Mouse (Mus musculus) c-Kit-positive CD71-positive TER-119-positive erythroid progenitor cells, embryonic 14.5 days (primary cell): ENCODE results near the gene Cald1.

Experiments used
- DNase-seq: peaks from one replicate; pipeline ENCODE4 v3.0.0-alpha.2; 2013; ENCODE audit warnings: low spot score

Gene Cald1

DNA sequence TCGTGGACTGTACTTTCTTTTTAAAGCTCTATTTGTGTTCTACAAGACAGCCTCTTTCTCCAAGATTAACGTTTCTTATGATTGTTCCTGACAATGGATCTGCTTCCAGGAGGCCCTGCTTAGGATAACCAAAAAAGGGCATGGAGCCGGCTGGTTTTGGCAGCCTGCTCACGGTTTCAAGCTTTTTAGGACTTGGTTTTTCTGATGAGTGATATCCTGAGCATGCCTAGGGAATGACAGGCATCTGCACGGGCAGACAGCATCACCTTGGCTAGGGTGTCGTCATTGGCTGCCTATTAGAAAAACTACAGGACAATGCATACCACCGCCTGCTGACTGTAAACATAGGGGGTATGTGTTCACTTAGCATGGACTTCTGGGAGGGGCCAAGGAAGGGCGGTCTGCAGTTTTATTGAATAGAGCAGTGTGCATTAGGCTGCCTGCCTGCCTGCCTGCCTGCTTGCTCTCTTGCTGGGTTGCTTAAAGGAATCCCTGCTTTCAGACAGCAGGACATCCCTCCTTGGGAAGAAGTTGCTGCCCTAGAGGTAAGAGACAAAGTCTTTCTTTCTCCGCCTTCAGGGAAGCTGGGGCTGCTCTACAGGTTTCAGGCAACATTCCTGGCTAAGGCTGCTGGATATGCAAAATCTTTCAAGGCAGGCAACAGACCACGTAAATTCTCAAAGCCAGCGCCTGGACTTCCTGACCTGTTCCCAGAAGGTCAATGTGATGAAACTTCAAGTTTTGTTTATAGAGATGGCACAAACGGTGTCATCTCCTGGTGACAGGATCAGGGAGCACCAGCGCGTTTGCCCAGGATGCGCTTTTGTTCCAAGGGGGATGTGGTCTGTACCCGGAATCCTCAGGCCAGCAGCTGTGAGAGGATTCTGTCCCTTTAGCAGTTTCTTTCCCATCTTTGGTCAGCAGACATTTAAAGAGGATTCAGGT lies at the start of gene Cald1:
TSS of gene Cald1 (plus strand) at position 380 of the 945 bp plus-strand sequence.
- DNase-seq, result no peak

DNA sequence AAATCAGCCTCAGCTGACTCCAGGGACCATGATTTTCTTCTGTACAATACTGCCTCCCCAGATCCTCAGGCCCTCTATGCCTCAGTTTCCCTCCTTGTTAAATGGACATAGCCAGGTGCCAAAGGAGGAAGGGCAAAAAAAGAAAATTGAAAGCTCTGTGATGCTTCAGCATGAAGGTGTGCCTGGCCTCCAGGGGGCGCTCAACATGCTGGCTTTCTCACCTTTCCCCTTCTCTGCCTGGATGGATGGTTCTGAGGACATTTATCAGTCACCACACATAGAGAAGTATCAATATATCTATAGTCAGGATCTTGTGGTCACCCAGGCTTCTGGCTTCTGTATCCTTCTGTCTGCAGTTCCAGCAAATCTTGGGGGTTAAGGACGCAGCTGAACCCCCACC lies 49.3 kb upstream of the Cald1 start:
- DNase-seq, result peak; percentile 32

DNA sequence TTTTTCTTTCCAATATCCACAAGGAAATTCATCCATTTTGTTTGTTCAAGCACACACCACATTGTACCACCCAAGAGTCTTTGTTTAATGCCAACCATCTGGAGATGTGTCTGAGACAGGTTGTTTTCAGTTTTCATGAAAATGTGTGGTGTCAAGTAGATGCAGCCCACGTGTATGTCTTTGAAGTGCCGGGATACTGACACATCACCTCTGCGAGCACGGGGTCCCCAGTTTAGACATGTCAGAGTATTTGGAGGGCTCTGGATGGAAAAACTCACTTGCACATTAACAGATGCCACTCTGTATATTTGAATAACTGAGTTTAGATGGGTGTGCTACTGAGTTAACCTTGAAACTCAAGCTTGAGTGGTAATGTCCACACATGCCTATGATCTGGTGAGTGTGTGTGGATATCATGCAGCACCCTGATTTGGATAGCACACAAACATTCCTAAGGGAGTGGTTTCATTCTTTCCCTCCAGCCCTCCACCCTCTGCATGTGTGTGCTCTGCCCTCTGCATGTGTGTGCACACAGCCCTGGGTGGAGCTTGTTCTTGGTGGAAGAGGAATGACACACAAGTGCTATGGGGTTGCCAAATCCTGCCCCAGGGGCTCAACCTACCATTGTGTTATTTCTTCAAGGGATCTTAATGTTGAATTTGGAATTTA lies 45.7 kb upstream of the Cald1 start:
- DNase-seq, result no peak

DNA sequence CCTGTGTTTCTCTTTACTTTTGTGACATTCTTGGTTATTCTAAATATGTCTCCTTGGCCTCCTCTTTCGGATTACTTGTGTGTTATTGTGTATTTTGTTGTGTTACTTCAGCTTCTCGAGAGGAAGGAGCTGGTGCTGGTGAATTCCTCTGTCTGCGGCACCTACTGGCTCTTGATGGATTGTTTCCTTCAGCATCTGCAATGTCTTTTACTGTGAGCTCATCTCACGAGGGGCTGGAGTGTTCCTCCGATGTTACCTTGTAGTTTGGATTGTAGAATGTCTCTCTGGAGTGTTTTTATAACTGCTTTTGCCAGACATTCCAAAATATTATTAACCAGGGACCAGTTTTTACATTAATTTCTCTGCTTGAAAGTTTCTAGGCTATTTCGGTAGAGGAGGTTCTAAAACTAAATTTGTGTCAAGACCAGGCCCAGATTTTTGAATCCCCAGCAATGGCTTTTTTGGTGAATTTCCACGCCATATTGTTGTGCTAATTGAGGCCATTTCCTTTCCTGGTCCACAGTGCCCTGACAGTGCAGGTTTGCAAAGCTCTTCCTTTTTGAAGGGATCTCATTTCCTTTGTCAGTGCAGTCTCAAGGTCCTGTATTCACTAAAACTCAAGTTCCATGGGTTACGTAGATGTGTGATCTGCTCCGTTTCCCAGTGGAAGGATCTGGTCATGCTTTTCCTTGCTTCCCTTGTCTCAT lies 43.9 kb upstream of the Cald1 start:
- no peak for DNase-seq

DNA sequence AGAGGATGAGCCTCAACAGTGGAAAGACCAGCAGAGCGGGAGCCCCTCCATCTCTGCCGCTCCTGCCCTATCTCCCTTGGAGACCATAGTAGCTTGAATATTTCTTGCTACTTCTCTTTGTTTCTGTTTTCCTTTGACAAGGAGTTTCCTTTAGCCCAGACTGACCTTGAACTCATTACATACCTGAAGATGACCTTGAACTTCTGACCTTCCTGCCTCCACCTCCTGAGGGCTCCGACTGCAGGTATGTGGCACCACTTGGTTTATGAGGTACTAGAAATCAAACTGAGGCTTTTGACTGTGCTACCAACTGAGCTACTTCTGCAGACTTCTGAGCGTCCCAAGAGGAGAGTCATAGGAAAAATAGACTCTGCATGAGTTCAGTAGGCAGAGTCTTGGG lies 38.8 kb upstream of the Cald1 start:
- DNase-seq, result no peak

DNA sequence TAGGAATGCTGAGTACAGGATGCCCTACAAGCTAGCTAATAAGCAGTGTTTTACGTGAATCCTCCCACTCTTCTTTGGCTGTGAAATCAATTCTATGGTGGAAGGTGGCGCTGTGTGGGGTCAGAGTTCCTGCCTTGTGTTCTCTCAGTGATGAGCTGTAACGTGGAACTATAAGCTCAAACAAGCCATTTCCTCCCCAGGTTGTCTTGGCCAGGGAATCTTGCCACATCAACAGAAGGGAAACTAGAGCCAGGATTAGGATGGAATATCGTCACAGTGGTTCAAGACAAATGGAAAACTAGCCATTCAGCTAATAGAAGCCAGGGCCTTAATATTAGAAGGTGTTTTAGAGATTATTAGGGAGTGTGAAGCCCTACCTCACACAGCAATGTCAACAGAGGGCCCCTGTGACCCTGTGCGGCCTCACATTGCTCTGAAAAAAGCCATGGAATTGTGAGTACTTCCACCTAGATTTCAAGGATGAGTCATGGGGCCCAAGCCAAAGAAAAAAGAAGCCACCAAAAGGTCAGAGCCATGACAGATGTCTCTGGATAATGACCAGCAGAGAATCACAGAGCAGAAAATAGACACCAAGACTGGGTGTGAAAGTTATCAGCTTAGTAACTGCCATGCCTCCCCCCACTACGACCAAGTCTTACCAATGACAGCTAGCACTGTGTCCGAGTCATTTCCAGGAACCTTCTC lies 33.0 kb upstream of the Cald1 start:
- DNase-seq, result no peak

DNA sequence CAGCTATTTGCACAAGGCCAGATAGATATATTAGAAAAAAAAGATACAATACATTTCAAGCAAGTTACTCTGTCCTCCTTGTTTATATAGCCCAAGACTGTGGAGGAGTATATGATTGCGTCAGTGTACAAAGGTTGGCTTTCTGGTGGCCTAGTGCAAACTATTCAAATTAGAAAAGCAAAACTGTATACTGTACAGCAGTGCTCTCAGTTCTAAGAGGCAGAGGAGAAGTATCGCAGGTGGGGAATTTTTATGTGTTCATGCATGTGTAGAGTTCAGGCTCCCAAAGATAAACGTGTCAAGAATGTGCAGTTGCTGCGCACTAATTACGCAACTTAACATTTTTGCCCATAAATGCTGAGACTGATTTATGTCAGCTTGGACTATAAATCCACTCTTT lies 31.0 kb upstream of the Cald1 start:
- DNase-seq, result no peak

DNA sequence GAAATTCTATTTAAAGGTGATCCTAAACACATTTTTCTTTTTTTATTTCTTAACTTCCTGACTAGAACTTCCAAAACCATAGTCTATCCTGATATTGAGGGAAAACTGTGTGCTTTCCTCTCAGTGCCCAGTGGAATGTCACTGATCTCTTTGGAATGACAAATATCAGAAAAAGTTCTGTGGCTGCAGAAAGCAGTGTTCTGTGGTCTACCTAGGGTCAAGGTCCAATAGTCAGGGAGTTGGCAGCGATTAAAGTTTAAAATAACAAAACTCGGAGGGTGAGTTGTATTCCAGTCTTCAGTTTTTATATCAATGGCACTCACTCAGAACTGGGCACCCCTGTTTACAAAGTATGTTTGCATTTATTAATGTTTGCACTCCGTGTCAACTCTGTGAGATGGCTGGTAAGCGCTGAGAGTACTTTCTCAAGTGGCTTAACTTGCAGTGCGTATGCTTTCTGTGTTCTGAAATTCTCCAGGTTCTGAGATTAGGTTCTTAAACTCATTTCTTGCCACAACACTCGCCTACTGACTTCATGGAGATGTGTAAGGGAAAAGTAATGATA lies 18.7 kb upstream of the Cald1 start:
- no peak for DNase-seq

DNA sequence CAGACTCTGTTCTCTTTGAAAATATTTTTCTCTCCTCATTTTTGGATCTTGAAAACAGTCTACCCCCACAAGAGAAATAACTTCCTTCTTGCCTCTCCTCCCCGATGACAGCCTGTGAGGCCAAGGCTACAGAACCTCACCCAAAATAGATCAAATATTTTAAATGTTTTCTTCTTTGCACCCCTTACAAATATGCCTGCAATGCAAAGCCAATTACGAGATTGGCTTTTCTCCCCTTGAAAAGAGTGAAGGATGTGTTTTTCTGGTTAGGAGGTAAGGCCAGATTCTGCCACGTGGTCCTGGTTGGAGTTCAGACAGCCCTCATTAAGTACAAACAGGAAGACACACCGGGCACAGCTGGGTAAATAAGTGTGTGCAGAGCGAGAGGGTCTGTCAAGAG lies 14.9 kb upstream of the Cald1 start:
- DNase-seq, result no peak

DNA sequence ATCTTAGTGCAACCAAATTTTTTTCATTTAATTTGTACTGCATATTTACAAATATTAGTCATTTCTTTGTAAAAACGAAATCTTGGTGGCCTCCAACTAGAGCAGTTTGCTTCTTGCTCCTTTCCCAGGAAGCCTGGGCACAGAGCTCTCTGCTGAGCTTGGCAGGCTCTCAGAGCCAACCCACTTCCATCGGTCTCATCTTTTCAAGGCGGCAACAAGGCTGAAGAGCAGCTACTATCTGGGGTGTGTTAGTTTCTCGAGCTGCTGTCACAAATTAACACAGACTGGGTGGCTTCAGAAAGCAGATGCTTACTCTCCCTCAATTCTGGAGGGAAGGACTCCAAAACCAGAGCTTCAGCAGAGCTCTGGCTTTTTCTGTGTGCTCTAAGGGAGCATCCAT lies 10.2 kb upstream of the Cald1 start:
- no peak for DNase-seq

DNA sequence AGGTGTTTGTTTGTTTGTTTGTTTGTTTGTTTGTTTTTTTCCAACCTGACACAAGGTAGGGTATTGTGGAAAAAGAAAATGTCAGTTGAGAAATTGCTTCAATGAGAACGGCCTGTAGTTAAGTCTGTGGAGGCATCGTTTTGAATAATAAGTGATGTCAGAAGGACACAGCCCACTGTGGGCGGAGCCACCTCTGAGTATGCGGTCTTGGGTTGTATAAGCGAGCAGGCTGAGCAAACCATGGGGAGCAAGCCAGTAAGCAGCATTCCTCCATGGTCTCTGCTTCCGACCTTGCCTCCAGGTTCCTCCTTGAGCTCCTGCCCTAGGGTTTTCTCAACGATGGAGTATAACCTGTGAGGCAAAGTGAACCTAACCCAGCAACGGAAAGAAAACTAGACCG lies 7.6 kb upstream of the Cald1 start:
- DNase-seq, result no peak

DNA sequence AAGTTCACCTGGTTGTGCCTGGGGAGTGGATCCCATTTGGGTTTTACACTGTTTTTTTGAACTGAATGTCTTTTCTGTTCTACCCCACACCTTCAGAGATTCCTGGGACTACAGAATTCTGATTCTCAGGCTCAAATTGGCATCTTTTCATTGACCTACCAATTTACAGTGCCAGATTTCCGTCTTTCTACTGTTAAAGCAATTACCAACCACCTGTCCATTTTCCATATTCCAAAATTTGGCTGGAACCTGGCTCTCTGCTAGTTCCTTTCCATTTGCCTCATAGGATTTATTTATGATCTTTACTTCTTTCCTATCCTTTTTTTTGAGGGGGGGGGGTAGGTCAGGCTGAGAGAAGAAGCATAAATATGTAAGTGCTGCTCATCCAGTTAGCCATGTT lies 4.9 kb upstream of the Cald1 start:
- DNase-seq, result no peak

DNA sequence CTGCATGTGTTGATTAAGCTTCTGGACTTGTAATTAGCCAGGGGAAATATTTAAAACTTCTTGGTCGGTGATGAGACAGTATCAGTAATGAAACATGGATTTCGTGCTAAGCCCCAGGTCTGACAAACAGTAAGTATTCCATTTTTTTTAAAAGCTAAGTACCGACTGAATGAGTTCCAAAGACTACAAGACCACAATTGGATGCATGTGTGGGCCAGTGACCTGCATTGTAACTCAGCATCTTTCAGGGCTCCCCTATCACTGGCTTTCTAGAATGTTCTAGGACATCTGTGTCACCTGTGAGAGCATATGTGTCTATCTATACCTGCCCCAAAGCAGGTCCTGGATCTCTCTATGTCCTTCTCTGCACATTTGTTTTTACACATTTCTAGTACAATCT lies 984 bp upstream of the Cald1 start:
- DNase-seq, result no peak

DNA sequence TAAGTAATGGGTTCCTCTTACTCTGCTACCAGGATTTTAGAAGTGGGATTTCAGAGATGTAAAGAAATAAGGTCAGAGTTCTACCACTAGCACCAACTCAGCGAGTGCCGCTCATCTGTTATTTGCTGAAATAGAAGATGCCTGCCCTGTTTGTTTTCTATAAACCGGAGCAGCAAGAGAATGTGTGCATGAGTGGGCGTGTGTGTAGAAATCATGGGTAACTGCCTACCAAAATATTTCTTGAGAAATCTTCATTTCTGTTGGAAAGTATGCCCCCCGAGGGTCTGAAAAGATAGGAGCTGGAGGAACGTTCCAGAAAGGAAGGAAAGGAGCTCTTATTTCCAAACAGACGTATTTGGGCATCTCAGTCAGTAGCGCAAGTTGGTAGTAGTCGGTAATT lies 871 bp downstream of the Cald1 start:
- no peak for DNase-seq

DNA sequence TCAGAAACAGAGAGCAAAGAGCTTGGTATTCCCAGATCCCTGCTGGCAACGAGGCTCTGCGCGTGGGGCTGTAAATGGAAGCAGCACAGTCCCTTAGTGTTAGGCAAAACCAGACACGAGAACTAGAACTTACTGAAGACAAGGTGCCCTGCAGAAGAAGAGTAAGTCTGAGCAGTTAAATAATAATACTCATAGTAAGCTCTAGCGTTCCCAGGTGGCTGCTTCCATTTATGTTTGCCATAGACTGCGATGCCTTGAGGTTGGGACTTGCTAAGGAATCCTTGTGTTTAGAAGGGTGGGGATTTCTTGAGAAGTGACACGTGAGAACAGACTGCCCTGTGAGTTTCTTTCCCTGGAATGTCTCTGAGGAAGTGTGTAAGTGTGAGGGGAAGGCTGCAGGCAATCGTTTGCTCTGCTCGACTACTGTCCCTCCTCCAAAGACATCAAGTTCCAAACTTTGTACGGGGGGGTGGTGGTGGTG lies 1.4 kb downstream of the Cald1 start:
- no peak for DNase-seq

DNA sequence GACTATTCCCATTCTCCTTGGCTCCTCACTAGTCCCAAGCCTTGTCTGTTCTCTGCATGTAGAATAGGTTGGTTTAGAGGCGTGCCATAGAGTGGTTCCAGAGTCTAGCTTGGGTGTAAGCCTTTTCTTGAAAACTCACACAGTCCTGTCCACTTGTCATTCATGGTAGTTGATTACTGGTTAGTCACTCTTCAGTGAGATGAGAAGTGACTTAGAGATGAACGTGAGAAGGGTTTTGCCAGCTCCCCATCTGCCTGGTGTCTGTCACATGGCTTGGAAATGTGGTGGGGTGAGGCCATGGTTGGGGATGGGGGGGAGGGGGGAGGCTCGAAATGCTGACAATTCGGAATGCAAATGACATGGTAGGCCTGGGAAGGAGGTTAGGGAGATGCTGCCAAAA lies 2.5 kb downstream of the Cald1 start:
- DNase-seq, result no peak

DNA sequence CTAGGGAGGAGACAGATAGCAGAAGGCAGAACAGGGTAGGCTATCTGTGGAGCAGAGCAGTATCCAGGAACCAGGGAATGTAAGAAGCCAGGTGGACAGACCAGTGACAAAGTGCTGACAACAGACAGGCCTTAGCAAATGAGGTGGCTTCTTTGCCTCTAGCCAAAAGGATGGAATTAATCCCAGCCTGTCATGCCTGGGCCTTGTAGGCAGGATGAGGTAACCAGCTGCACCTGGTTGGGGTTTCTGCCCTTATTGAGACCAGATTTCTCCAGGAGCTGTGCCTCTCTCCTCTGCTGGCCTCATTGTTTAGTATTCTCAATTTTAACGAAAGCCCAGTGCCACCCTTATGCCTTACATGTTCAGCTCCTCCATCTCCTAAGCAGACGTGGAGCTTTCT lies 3.8 kb downstream of the Cald1 start:
- DNase-seq, result no peak

DNA sequence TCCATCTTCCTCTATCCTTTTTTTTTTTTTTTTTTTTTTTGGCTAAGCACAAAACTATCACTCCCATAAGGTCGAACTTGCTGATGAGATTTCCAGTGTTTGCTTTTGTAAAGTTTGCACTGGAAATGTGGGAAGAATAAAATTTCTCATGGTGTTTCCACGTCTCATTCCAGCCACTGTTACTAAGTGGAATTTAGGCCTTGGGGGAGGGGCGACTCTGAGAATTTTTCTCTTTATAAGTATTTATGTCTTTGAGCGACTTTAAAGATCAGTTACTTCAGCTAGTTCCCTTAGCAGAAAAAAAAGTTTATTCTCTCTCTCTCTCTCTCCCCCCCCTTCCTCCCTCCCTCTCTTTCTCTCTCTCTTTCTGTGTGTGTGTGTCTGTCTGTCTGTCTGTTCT lies 8.1 kb downstream of the Cald1 start:
- DNase-seq, result no peak

DNA sequence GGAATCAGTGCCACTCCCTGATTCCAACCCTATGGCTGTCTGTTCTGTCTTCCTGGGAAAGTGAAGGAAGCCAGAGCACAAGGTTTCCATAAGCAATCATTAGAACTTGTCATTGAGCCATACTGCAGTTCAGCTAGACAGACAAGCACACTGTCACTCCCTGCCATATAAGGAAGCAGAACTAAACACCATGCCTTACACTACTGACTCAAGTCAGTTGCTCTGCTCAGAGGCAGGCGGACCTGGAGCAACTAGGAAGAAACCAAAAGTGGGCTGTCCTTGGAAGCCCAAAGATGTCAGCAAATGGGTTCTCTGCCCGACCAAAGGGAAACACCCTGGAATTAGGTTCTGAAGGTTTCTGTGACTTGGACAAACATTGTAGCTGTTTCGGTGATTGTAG lies 10.3 kb downstream of the Cald1 start:
- DNase-seq, result no peak

DNA sequence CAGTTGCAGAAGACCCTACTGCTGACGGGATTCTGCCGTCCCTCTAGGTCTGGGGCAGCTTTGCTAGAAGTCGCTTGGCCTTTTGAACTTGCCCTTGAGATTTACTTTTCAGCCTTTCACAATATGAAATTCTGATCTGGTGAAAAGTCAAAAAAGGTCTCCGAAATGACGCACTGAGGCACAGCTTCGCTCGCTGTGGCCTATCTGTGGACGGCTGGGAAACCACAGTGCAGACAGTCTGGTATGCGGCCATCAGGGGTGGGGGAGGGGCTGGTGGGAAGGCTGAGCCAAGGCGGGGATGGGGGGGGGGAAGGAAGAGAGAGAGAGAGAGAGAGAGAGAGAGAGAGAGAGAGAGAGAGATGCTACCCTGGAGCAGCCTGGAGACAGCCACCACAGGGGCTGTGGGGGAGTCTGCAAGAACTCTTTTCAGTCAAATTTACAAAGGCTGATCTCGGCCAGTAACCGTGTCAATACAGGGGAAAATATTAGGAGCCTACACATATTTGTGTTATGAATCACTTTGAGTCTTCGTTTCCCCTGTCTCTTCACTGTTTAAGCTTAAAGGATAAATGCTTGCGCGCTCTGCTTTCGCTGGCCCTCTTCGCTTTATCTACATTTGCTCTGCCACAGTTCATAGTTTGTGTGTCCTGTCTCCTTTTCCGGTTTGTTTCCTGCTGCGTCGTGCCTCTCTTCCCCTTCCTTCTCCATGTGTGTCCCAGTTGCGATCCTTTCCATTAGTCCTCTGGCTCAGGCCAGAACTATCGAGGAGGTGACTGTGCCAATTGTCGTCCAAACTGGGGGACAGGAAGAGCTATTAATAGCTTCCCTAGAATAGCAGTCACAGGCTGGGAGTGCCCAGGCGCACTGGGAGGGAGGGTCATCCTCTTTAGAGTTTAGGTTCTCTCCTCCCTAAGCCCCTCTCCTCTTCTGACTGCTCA lies 11.9 kb downstream of the Cald1 start:
- DNase-seq, result no peak

DNA sequence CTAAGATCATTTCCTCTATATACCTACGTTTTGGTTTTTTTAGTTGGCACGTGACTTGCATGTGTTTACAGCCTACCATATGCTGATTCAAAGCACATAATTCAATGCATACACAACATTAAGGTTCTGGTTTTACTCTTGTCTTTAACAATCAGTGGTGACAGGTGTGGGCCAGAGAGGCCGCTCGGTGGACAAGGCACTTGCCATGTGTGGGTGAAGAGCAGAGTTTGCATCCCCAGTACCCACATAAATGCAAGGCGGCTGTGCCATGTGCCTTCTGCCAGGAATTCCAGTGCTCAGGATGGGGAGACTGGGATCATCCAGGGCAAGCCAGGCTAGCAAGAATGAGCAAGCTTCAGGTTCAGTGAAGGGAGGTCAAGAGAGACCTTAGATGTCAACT lies 14.8 kb downstream of the Cald1 start:
- no peak for DNase-seq
